Mouse (Mus musculus): ENCODE data around the gene Prrc2c.

DNA sequence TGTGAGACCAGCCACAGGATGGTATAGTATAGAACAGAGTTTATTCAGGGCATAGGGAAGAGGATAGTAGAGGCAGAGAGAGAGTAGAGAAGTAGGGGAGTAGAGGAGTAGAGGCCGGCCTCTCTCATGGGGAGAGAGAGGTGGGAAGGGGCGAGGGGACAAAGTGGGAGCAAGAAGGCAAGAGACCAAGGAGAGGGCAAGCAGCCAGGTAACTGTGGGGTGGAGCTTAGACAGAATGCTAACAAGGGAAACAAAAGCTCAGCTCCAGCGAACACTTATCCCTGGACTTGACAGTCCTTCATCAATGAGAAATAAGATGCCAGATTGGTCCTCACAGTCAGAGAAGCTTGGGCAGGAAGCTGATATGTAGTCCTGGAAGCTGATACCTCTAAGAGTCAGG lies 97.8 kb downstream of the Prrc2c start:
- TF ChIP-seq POLR2A (IDR thresholded peaks at IDR 0.05; ENCODE audit: control insufficient read depth, extremely low read depth, insufficient read depth, low read length, poor library complexity) (no peak), CTCF (IDR thresholded peaks at IDR 0.05; ENCODE audit: borderline replicate concordance, control insufficient read depth, extremely low read depth, insufficient read depth, low read length, poor library complexity) (no peak)

All from thymus, adult 2 months (tissue).